Mouse (Mus musculus) right cerebral cortex, adult 2 months (tissue): ENCODE measurements around the gene Ackr2.

ENCODE experiments used
- DNase-seq, 2 experiments: peaks; one replicate each; pipeline ENCODE4 v3.0.0; 2021 to 2022; ENCODE audit warnings: low spot score in 2 of 2

The Ackr2 gene

GRCm38 (mm10) chr9:121898245-121898644 is at the start of gene Ackr2:
Gene Ackr2, plus strand, starts transcription at chr9:121898355.
- no peak for DNase-seq

- no peak for DNase-seq
These were observed 43.9 kb upstream of the Ackr2 start for GRCm38 (mm10) chr9:121854246-121854645.

DNA sequence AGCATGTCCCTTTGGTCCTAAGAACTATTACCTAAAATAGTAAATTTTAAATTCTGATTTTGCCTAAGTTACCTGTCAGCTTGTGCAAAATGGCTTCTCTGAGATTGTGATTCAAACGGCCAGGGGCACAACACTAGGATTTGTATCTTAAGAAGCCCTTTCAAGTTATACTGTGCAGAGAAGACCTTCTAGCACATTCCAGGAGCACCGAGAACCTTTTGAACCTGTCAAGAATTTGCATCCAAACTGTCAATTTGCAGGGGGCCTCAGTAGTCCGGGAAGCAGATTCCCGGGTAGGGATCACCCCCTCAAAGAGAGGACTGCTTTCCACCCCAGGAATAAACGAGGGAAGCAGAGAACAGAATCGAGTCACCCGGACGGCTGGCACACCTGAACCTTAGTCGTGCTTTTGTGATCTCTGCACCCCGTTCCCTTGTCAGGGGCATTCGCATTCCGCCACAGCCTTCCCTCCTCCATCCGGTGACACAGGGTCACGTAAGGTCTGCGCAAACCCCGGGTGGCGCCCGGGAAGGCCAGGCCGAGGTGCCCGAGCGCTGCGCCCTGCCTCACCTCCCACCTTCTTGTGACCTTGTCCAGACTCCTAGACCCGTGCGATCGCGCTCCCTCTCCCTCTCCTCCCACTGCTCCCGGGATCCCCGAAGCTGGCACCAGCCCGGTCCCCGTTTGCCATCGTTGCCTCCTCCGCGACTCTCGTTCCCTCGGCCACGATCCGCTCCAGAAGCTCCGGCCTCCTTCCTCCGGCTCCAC is 41.3 kb upstream of the Ackr2 start:
- DNase-seq = no peak

GRCm38 (mm10) chr9:121857474-121858152 is 40.5 kb upstream of the Ackr2 start:
- DNase-seq = peak; percentile 97 to 98

GRCm38 (mm10) chr9:121858153-121858488 is 40.0 kb upstream of the Ackr2 start, which contains the start of gene Higd1a:
Gene Higd1a, minus strand, starts transcription at chr9:121858362.
- DNase-seq = no peak

GRCm38 (mm10) chr9:121859345-121859744 is 38.8 kb upstream of the Ackr2 start:
- no peak for DNase-seq

DNA sequence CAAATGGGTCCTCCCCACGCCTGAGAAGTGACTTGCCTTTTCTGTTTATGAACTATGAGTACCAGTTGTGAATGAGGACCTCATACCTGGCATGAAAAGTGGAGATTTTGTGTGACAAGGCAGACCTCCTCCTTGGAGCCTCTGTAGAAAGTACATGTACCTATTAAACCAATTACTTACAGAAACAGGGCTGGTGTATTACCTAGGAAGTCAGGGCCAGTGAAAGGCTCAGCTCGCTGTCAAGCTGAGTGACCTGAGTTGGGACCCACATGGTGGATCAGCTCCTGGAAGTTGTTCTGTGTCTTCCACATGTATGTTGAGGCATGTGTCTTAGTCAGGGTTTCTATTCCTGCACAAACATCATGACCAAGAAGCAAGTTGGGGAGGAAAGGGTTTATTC is 37.2 kb upstream of the Ackr2 start:
- no peak for DNase-seq

- DNase-seq = no peak
These were observed 33.3 kb upstream of the Ackr2 start for GRCm38 (mm10) chr9:121864837-121865236.

GRCm38 (mm10) chr9:121865425-121866008 is 32.6 kb upstream of the Ackr2 start:
- no peak for DNase-seq

DNA sequence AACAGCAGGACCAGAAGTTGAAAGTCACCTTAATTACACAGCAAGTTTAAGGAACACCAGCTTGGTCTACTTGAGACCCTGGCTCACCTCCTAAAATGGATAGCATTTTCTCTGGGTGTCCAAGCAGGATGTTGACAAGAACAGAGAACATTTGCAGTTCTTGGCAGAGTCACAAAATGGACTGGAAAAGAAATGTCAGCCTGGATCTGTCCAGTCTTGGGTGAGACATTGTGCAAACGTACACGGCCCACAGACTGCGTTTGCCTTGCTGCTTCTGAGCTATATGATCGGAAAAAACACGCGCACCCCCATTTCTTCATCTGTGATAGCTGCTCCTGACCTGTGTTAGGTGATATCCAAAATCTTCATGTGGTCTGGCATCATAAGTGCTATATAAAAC is 30.5 kb upstream of the Ackr2 start:
- DNase-seq = no peak

- no peak for DNase-seq
These were observed 29.9 kb upstream of the Ackr2 start for GRCm38 (mm10) chr9:121868236-121868635.

GRCm38 (mm10) chr9:121869432-121869831 is 28.7 kb upstream of the Ackr2 start:
- DNase-seq = no peak

GRCm38 (mm10) chr9:121869973-121870515 is 28.1 kb upstream of the Ackr2 start:
- DNase-seq = no peak

GRCm38 (mm10) chr9:121872062-121872683 is 26.0 kb upstream of the Ackr2 start:
- no peak for DNase-seq

DNA sequence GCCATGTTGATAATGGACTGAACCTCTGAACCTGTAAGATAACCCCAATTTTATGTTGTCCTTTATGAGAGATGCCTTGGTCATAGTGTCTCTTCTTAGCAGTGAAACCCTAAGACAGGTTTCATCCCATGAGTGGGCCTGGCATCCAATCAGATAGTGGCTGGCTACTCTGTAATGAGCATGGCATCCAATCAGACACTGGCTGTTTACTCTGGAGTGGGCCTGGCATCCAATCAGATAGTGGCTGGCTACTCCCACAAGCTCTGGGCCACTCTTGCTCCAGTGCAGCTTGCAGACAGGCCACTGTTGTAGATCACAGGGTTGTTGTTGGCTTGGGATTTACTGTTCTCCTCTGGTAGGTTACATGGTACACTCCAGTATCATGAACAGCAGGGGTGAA is 24.6 kb upstream of the Ackr2 start:
- DNase-seq = no peak

DNA sequence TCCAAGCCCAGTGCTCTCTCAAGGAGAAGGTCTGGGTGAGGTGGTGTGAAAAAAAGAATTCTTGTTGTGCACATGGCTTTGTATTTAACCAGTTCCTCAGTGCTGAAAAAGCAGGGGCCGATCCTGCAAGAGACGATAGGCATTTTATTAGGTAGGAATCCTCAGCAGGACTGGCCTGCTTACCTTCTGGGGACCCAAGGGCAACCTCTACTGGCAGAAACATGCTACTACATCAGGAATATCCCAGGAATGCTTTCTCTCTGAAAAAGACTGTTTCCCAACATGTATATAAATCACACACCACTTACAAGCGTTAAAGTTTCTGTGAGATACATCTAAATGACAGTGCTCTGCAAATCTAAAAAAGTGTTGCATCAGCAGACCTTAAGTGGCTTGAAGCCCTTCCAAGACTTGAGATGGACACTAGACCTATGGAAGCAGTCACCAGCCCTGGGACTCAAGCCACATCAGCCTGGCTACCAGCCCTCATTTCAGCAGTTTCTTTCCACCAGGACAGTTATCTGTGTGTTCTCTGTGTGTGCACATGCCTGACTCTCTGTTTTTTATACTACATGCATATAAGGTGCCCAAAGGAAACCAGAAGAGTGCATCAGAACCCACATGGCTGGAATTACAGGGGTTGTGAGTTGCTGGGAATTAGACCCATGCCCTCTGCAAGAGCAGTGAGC is 21.0 kb upstream of the Ackr2 start:
- peak; percentile 83 for DNase-seq

GRCm38 (mm10) chr9:121880840-121881239 is 17.3 kb upstream of the Ackr2 start:
- peak; percentile 74 to 78 for DNase-seq

DNA sequence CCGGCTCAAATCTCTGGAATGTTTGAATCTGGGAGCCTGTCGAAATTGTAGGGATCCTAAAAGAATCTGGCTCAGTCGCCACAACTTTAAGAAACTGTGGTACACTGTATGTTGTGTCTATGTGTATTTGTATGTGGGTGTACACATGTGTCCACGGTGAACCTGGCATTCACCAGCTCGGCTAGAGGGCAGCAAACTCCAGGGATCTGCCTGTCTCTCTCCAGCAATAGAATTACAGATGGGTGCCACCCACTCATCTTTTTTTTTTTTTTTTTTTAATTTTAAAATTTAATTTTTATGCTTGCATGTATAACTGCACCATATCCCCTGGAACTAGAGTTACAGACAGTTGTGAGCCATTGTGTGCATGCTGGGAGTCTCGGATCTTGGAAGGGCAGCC is 16.9 kb upstream of the Ackr2 start:
- peak; percentile 44 to 53 for DNase-seq

- DNase-seq = no peak
These were observed 16.1 kb upstream of the Ackr2 start for GRCm38 (mm10) chr9:121882015-121882457.

DNA sequence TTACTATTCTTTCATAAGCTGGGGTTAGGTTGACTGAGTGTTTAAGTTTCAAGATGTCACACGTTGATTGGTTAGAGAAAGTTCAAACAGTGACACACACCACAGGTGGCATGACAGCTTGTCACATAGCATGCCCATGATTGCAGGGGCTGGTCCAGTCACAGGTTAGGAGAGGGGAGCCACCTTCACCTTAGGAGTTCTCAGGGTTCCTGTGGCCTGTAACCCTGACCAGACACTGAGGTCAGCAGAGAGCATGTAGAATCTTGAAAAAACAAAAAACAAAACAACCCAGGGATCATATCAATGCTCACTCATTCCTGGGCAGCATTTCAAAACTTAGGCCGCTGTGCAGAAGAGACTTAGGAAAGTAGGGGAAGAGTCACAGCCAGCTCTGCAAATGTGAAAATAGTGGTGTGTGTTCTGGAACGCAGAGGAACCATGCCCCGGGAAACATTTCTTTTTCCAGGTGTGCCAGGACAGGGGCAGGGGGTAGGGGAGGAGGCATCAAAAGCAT is 8.2 kb upstream of the Ackr2 start:
- DNase-seq = no peak

DNA sequence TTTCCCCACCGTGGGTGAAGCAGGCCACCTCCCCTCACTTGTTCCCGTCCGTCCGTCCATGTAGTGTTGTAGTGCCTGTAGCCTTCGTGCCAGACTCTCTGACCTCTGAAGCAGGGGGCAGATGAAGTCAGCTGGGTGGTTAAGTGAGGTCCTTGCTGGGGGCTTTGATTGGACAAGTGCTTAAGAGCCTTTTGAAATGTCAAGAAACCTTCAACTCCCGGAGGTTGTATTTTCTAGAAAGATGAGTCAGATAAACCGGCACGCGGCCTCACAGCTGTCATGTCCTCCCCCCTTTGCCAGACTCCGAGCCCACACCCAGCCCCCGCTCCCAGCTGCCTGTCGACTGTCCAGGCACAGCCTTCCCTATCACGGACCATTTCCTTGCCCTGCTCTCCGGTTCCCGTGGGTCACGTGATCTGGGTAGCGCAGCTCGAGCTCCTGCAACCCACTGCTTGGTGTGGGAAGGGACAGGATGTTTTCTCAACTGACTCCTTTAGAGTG is 7.7 kb upstream of the Ackr2 start:
- peak; percentile 45 to 59 for DNase-seq
